Mouse (Mus musculus): ENCODE measurements around the gene Map3k5.

Gene Map3k5

DNA sequence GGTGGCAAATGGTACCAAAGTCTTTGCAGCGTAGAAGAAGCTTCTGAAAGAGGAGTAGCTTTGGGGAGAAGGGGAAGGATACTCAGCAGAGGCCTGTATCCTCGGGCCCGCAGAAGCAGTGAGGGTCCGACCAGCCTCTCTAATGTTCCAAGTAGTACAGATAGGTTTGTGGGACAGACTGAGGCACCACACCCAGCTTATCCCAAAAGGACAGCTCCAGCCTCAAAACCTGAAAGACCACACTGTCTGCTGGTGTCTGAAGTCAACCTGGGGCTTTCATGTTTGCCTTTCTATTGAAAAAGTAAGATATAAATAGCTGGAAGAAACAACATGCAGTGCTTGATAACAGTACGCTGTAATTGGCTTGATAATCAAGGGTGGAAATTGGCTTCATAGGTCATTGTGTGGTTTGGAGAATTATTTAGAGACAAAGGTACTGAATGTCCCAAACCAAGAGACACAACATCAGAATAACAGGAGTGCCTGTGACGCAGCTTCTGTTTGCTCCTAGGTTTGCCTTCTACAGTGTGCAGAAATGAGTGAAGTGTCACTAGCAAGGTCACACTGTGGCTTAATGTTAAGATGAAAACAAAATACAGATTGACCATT lies 256.0 kb downstream of the Map3k5 start:
- DNase-seq (ENCODE audit: low read depth, low spot score) = no peak

Measured in WW6 (cell line).